Mouse (Mus musculus) C2C12 (cell line): ENCODE results near the gene Olfr917. TPM values are rescaled to one million over a fixed set of nuclear protein-coding genes. Genes with fewer than 3 reads are reported as not detected.

Source experiments
- H3K27me3 ChIP-seq: one replicate; pipeline ENCODE4 v1.6.1; 2011; ENCODE audit not compliant: control insufficient read depth, insufficient read depth, insufficient read length
- H3K36me3 ChIP-seq: one replicate; pipeline ENCODE4 v1.6.1; 2011; ENCODE audit not compliant: control insufficient read depth, insufficient read depth
- H3K4me3 ChIP-seq: one replicate; pipeline ENCODE4 v1.5.1; 2011; ENCODE audit warnings: mild to moderate bottlenecking, control low read depth; ENCODE audit not compliant: poor library complexity, insufficient read depth, severe bottlenecking
- H3K79me2 ChIP-seq: one replicate; pipeline ENCODE4 v1.6.1; 2011; ENCODE audit not compliant: control insufficient read depth, insufficient read depth
- H3K79me3 ChIP-seq: one replicate; pipeline ENCODE4 v1.6.1; 2011; ENCODE audit warnings: low read depth, control low read depth
- H3ac ChIP-seq: one replicate; pipeline ENCODE3; 2011; ENCODE audit warnings: low read depth; ENCODE audit not compliant: control insufficient read depth, insufficient read length
- CEBPB ChIP-seq: IDR thresholded peaks from one replicate; pipeline ENCODE4 v1.6.1; 2011; ENCODE audit warnings: low read depth, mild to moderate bottlenecking, control low read depth, moderate library complexity
- CTCF ChIP-seq: IDR thresholded peaks from one replicate; pipeline ENCODE4 v1.5.1; 2011; ENCODE audit not compliant: control insufficient read depth, insufficient read depth, insufficient read length
- FOSL1 ChIP-seq: IDR thresholded peaks from one replicate; pipeline ENCODE4 v1.8.0; 2011; ENCODE audit warnings: mild to moderate bottlenecking, low read length; ENCODE audit not compliant: poor library complexity, insufficient read depth, severe bottlenecking
- MAX ChIP-seq: IDR thresholded peaks from one replicate; pipeline ENCODE4 v1.6.1; 2011; ENCODE audit warnings: mild to moderate bottlenecking, control low read depth
- MYOD1 ChIP-seq: IDR thresholded peaks from one replicate; pipeline ENCODE4 v1.6.1; 2011; ENCODE audit warnings: low read depth; ENCODE audit not compliant: control insufficient read depth, insufficient read length
- MYOG ChIP-seq: IDR thresholded peaks from one replicate; pipeline ENCODE4 v1.6.1; 2011; ENCODE audit not compliant: control insufficient read depth, insufficient read length; ENCODE audit errors: extremely low read depth
- USF1 ChIP-seq: IDR thresholded peaks from one replicate; pipeline ENCODE4 v1.6.1; 2011; ENCODE audit warnings: low read depth, mild to moderate bottlenecking, control low read depth, moderate library complexity
- long read RNA-seq, 2 experiments: library from polyadenylated mRNA; unstranded; transcript quantifications; one replicate each; pipeline ENCODE4 v2.0.0; 2019 to 2020
- polyA plus RNA-seq: library from polyadenylated mRNA; unstranded; fragments of >200 nt; fragmentation: generic; extraction: Trizol; gene quantifications from one replicate; pipeline ENCODE4 v1.2.1, GENCODE M21; 2012; ENCODE audit warnings: missing spikeins

Olfr917 gene
- not detected for polyA plus RNA-seq
- long read RNA-seq, experiment 1: 0 reads
- long read RNA-seq, experiment 2: 0 reads

DNA sequence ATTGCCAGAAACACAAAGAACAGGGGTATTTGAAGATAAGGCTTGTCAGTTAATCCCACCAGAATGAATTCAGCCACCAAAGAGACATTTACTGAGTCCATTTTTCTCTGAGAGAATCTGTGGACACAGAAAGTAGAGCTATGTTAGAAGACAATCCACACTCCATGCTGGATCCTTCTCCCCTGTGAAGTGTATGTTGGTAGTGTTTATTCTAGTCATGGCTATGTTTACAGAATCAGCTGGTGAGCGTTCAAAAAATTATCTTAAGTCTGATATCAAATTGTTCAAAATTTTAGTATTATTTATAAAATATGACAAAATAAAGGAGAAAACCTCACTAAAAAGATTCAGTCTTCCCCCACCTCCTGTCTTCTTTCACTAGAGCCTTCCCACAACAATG is at the start of gene Olfr917:
Gene Olfr917 (minus strand): TSS at position 101 of the 400 bp plus-strand sequence.
- Histone ChIP-seq H3K79me3 (no peaks in the 10 kb centered on the region), H3K79me2 (no peaks in the 10 kb centered on the region), H3ac (no peak within 1 kb of the TSS), H3K36me3 (no peaks in the 10 kb centered on the region), H3K27me3 (no peaks in the 10 kb centered on the region), H3K4me3 (no peak within 1 kb of the TSS)
- TF ChIP-seq FOSL1 (no peak), CTCF (no peak)

DNA sequence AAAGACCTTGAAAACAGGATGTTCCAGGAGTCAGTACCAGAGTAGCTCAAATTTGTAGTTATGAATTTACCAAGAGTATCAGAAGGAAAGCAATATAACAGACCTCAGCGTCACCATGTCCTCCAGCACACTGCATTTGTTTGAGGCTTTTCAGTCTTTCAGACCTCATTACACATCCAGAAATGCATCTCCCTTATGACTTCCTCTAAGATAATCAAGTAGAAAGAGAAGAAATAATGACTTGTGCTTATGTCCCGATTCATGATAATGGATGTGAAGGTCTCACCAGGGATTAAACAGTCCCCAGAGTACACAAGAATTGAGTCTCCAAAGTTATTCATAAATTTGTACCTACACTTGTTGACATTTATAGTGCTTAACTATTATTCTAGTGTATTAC is 8.9 kb upstream of the Olfr917 start, which contains the start of gene Olfr918:
Gene Olfr918 (minus strand): TSS at position 101 of the 400 bp plus-strand sequence.
- TF ChIP-seq MAX: no peak
- no peak for TF ChIP-seq MYOG
- TF ChIP-seq MYOD1: no peak
- TF ChIP-seq CEBPB: no peak
- no peak for TF ChIP-seq FOSL1
- TF ChIP-seq USF1: no peak
- no peak for TF ChIP-seq CTCF
- Histone ChIP-seq H3K27me3 (no peaks in the 10 kb centered on the region), H3K79me2 (no peaks in the 10 kb centered on the region), H3K4me3 (no peak within 1 kb of the TSS), H3ac (no peak within 1 kb of the TSS), H3K79me3 (no peaks in the 10 kb centered on the region), H3K36me3 (no peaks in the 10 kb centered on the region)

DNA sequence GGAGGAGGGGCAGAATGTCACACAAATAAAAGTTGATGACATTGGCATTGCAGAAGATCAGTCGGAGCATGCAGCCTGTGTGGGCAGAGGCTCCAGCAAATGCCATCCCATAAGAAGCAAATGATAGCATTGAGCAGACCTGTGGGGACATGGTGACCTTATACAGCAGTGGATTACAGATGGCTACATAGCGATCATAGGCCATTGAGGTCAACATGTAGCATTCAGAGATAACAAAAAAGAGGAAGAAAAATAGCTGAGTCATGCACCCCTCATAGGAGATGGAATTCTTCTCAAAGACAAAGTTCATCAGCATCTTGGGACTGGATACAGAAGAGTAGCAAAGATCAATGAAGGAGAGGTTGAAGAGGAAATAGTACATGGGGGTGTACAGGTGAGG is 7.2 kb upstream of the Olfr917 start:
- no peaks in the 10 kb centered on the region for H3K36me3 ChIP-seq
- no peaks in the 10 kb centered on the region for H3K27me3 ChIP-seq
- H3K79me2 ChIP-seq: no peaks in the 10 kb centered on the region
- no peaks in the 10 kb centered on the region for H3K79me3 ChIP-seq
- H3ac ChIP-seq: no peak overlapping the region
- no peak overlapping the region for H3K4me3 ChIP-seq
- no peak for TF ChIP-seq USF1
- TF ChIP-seq CTCF: no peak
- TF ChIP-seq MYOG: no peak
- TF ChIP-seq FOSL1: no peak
- TF ChIP-seq MAX: no peak
- TF ChIP-seq MYOD1: no peak
- TF ChIP-seq CEBPB: no peak

DNA sequence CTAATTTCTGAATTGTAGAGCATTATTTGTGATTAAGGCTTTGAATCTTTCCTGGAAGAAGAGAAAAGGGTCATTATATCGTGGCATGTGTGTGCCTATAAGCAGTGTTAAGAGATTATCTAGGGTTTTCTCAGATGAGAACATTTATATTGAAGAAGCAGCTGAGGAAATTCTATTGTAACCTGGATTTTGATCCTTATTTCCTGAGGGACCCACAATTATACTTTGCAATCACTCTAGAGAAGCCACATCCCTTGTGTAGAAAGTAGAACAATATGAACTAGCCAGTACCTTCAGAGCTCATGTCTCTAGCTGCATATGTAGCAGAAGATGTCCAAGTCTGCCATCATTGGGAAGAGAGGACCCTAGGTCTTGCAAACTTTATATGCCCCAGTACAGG is 5.9 kb downstream of the Olfr917 start, which contains the start of gene Olfr916:
Gene Olfr916 (minus strand): TSS at position 101 of the 400 bp plus-strand sequence.
- TF ChIP-seq MYOD1 (no peak), USF1 (no peak), CEBPB (no peak), MYOG (no peak), CTCF (no peak)

DNA sequence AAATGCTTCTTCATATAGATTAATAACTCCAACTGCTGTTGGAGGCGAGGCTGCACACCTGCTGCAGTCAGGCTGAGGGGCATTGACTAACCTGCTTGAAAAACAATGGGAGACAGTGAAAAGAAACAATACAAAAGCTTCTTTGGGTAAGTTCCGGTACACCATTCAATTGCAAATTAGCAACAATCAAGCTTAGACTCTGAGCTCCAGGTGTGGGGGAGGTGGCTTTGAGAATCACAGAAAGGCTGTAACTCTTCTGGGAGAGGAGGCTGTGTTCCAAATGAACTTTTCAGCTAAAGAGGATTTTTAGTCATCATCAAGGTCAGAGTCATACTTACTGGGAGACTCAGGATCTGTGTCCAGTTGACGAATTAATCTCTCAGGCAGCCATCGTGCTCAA is 33.2 kb downstream of the Olfr917 start:
- Histone ChIP-seq H3K79me2 (no peaks in the 10 kb centered on the region), H3K36me3 (no peaks in the 10 kb centered on the region)
- TF ChIP-seq CTCF (no peak), MAX (no peak), USF1 (no peak), FOSL1 (no peak), MYOG (no peak), CEBPB (no peak), MYOD1 (no peak)

More for the DNA sequence above, 5.9 kb downstream of the Olfr917 start, which contains the start of gene Olfr916:
- Histone ChIP-seq H3K36me3 (no peaks in the 10 kb centered on the region), H3K4me3 (no peak within 1 kb of the TSS), H3K79me3 (no peaks in the 10 kb centered on the region), H3K79me2 (no peaks in the 10 kb centered on the region), H3ac (no peak within 1 kb of the TSS), H3K27me3 (no peaks in the 10 kb centered on the region)

More for the DNA sequence above, 33.2 kb downstream of the Olfr917 start:
- no peaks in the 10 kb centered on the region for H3K79me3 ChIP-seq
- no peak overlapping the region for H3K4me3 ChIP-seq
- no peaks in the 10 kb centered on the region for H3K27me3 ChIP-seq
- H3ac ChIP-seq: no peak overlapping the region

Other genes with a start within 250 kb of the Olfr917 start
- gene Olfr901, start 236.4 kb downstream of the Olfr917 start, polyA plus RNA-seq: 0.04 TPM
- not detected for gene Olfr902, start 218.2 kb downstream of the Olfr917 start, polyA plus RNA-seq
- gene Olfr904, start 202.7 kb downstream of the Olfr917 start, polyA plus RNA-seq: not detected
- not detected for gene Olfr905, start 194.7 kb downstream of the Olfr917 start, polyA plus RNA-seq
- not detected for gene Olfr906, start 178.8 kb downstream of the Olfr917 start, polyA plus RNA-seq
- gene Olfr907, start 170.0 kb downstream of the Olfr917 start, polyA plus RNA-seq: not detected
- not detected for gene Olfr911-ps1, start 144.3 kb downstream of the Olfr917 start, polyA plus RNA-seq
- not detected for gene Olfr910, start 128.0 kb downstream of the Olfr917 start, polyA plus RNA-seq
- gene Olfr912, start 85.7 kb downstream of the Olfr917 start, polyA plus RNA-seq: not detected
- gene Olfr913, start 73.1 kb downstream of the Olfr917 start, polyA plus RNA-seq: not detected
- gene Olfr914, start 60.7 kb downstream of the Olfr917 start, polyA plus RNA-seq: not detected
- not detected for gene Olfr916, start 6.0 kb downstream of the Olfr917 start, polyA plus RNA-seq
- not detected for gene Olfr918, start 8.8 kb upstream of the Olfr917 start, polyA plus RNA-seq
- gene Olfr919, start 37.8 kb upstream of the Olfr917 start, polyA plus RNA-seq: not detected
- 6.3 TPM for gene Vwa5a, start 52.4 kb upstream of the Olfr917 start, polyA plus RNA-seq
- gene Olfr920, start 86.5 kb upstream of the Olfr917 start, polyA plus RNA-seq: not detected
- not detected for gene Olfr921, start 107.2 kb upstream of the Olfr917 start, polyA plus RNA-seq
- not detected for gene Olfr922, start 148.8 kb upstream of the Olfr917 start, polyA plus RNA-seq
- gene Olfr923, start 160.7 kb upstream of the Olfr917 start, polyA plus RNA-seq: not detected
- gene Olfr924, start 178.6 kb upstream of the Olfr917 start, polyA plus RNA-seq: not detected
- not detected for gene Olfr26, start 189.2 kb upstream of the Olfr917 start, polyA plus RNA-seq
- not detected for gene Olfr926, start 211.3 kb upstream of the Olfr917 start, polyA plus RNA-seq